Mouse (Mus musculus): Measurements from ENCODE around the gene Psat1.

Psat1 gene

DNA sequence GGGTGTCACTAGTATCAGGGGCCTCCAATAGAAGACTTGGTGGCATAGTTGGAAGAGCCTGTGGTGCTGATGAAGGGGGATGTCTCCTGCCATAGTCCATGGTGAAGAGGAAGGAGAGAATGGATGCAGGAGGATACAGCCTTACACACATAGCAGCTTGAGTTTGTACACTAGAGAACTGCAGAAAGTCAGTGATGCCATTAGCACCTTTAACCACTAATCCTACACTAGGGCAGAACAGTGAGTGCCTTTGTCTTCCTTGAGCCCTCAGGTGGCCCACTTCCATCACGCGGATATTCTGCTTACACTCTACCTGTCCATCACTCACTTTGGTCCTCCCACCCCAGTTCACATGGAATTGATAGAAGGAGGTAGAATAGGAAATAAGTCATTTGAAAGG is 83.0 kb downstream of the Psat1 start:
- no peak for DNase-seq (ENCODE audit: low spot score in 2 of 2)

DNA sequence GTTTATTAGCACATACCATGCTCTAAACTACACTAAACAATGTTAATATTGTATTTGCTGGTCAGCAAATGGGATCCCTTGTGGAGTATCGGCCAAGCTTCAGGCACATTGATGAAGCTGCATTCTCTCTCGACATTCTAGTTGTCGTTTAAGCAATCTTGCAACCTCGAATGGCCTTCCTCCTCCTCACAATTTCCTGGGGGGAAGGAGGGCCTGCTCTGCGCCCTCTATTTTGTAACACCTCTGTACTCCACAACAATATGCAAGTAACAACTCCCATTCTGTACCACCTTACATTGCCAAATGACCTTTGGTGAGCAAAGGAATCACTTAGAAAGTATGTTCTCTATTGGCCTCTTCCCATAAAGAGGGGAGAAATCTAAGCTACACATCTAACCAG is 91.8 kb downstream of the Psat1 start:
- no peak for DNase-seq (ENCODE audit: low spot score in 2 of 2)
